Mouse (Mus musculus): ENCODE measurements around the gene Cnrip1.

The Cnrip1 gene

DNA sequence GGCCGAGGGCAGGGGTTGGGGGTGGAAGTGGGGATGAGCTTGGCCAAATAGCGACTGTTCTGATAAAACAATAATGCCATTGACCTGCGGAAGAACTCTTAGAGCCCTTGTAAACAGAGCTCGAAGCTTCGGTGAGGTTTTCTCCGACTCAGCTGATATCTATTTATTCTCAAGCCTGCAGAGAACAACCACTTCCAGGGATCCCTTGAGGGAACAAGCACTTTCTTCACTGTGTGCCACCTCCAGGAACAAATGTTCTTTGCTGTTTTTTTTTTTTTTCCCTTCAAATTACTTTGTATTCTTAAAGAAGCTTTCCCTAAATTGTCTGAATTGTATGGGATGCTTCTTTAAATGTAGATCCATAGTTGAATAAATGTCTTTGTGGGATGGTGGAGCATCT, 56.0 kb downstream of the Cnrip1 start:
- DNase-seq (ENCODE audit: low spot score in 2 of 2) = no peak

GRCm38 (mm10) chr11:17112419-17113090, 61.2 kb downstream of the Cnrip1 start:
- no peak for DNase-seq (ENCODE audit: low spot score in 2 of 2)

- no peak for DNase-seq (ENCODE audit: low spot score in 2 of 2)
Measured at GRCm38 (mm10) chr11:17126418-17126817, 75.0 kb downstream of the Cnrip1 start.

Measured in spleen, postnatal 36 days (tissue).